Mouse (Mus musculus) spleen, postnatal 4 days (tissue): ENCODE data around the gene Pik3r5.

ENCODE experiments used
- DNase-seq, 2 experiments: peaks; one replicate each; pipeline ENCODE4 v3.0.0; 2022; ENCODE audit warnings: low spot score in 2 of 2

Pik3r5 gene

DNA sequence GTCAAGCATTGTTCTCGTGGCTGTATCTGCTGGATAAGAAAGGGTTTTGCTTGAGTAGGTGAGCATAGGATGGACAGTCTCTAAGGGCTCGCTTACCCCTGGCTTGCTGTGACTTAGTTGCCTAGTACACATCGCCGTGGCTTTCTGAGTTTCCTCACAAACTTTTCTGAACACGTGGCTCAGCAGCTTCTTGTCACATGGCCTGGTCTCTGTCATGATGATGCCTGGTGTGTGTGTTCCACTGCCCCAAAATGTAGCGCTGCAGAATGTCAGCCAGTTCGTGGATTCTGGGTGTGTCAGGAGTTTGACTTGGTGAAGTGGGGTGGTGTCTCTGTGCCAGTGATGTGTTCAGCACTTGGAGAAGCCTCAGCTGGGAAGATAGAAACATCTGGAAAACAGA lies 16.4 kb downstream of the Pik3r5 start:
- DNase-seq = no peak

DNA sequence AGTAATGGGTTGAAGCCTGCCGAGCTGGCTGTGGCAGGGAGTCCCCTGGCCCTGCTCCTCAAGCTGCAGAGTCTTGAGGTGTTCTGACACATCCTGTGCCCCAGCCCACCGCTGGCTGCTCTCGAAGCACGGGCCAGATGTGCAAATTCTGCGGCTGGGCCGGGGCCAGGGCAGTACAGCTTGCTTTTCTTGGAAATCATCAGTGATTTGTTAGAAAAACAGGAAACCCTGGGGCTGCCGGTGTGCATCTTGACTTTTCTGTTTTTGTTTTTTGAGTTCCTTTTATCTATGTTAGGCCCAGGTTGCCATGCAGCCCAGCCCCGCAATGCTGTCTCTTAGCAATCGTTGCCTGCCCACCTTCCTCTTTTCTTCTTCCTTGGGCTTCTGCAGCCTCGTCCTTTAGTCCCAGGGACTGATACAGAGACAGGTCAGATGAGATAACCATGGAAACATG lies 19.4 kb downstream of the Pik3r5 start:
- DNase-seq = peak in 1 of 2 experiments; percentile 43

DNA sequence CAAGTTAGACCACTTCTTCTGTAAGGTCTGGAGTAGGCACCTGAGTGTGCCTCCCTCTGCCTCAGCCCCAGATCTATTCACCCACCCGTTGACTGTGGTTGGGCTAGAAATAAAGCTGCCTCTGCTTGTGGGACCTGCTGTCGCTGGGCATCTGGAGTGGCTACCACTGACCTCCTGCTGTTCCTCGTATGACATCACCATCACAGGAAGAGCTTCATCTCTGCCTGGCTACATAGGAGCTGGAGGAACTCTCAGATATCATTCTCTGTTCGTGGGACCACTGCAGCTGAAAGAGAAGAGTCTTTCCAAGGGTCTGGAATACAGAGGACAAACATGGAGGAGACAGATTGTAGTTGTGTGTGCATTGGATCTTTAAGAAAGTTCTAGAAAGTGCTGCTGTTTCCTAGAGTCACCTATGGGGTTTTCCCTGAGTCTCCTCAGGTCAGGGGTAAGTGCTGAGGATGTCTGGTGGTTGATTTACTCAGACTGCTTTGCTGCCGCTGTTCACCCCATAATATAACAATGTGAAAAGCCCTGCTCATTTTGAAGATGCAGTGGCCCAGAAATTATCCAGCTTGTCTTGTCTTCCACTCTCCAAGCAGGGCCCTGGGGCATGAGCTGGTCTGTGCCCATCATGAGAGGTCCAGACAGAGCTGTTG lies 20.0 kb downstream of the Pik3r5 start:
- no peak for DNase-seq

DNA sequence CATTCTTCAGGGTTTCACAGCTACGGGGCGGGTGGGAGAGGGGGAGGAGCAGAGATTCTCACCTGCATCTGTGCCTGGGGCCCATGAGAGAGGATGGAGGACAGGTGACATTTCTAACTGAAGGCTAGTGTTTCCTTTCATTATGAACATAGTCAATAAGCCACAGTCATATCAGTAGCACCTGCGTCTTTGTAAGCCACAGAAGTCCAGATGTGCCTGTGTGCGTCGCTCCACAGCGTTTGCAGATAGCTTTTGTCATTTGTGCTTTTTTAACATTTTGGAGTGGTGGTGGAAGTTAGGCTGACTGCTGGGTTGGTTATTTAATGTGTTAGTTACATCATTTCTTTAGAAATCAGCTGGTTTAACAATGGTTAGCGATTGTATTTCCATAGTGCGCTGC lies 20.8 kb downstream of the Pik3r5 start:
- DNase-seq = no peak

DNA sequence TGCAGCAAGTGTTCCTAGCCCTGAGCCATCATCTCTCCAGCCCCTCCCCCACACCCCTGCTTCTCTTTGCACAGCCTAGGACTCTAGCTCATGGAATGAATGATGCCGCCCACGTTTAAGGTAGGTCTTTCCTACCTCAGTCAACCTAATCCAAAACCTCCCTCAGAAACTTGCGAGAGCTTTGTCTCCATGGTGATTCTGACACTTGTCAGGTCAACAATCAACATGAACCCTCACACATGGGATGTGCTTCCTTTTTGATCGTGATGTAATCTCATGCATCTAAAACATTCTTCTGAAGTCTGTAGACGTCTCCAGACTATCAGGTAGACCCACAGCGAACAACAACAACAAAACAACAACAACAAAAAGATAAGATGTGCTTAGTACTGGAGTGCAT lies 21.4 kb downstream of the Pik3r5 start:
- no peak for DNase-seq

DNA sequence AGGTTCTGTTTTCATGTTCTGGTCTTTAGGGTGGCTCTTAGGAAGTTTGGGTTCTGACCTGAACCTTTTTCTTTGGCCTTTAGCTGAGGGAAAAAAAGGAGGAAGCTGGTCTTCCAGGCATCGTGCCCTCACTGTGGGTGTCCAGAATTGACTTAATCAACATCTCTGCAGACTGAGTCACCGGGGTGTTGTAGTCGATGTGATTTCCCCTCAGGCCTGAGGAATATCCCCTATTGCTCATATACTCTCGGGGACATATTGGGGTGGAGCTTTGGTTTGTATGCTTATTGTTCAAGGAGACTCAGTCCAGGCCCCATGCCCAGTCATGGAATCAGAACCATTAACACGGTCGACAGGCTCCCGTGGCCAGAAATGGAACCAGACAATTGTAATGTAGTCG lies 26.2 kb downstream of the Pik3r5 start:
- no peak for DNase-seq

DNA sequence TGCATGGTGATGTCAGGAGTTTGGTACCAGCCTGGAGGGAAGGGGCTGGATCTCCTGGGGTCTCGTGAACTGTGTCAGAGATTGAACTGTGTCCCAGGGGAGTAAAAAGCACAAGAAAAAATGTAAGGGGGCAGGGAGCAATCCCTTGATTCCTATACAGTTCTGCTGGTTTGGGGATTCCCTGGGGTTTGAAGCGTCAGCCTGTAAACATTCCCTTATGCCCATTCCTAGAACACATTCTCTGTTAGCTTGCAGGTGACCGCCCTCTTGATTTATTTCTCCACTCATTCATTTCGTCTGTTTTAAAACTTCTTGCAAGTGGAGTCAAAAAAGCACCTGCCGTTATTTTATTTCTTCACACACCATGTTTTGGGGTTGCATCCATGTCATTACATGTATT lies 27.1 kb downstream of the Pik3r5 start:
- DNase-seq = no peak

DNA sequence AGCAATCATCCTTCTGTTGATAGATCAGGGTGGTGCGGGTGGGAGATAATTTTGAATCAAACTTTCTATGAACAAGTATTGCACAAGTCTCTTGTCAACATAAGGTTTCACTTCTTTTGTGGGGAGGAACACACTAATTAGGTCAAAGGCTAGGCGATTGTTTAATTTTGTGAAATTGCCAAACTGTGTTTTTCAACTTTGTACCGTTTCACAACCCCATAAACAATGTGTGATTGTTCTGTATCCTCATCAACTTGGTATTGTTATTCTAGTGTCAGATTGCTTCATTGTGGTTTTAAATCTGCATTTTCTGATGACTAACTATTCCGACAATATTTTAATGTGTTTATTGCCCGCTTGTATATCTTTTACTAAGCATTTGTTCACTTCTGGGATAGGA lies 27.6 kb downstream of the Pik3r5 start:
- DNase-seq = no peak

DNA sequence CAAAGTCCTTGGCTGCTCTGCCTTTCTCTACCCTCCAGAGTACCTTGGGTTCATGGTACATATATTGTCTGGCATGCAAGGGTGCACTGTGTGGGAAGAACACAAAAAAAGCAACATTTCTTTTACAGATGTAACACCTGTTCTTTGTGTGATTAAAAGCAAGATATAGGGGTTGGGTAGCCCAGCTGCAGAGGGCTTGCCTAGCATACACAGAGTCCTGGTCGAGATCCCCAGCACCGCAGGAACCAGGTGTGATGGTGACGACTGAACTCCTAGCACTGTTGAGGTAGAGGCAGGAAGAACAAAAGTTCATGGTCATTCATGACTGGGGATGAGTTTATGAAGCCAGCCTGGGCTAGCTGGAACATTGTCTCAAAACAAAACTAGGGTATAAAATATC lies 30.8 kb downstream of the Pik3r5 start:
- DNase-seq = no peak

DNA sequence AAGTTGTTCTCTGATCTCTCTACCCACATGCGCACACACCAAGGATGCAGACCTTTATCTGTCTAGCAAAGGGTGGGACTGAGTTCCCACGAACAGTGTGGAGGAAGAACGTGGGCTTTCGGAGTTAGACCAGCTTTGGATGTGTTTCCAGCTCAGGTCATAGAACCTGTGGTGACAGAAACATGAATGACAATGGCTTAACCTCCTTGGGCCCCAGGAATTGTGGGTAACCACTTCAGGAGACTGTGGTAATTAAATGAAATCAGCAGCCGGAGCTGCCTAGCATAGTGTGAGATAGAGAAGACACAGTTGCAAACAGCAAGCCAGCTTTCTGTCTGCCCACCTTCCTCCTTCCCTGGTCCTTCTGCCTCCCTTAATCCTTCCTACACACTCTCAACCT lies 32.3 kb downstream of the Pik3r5 start:
- DNase-seq = no peak

DNA sequence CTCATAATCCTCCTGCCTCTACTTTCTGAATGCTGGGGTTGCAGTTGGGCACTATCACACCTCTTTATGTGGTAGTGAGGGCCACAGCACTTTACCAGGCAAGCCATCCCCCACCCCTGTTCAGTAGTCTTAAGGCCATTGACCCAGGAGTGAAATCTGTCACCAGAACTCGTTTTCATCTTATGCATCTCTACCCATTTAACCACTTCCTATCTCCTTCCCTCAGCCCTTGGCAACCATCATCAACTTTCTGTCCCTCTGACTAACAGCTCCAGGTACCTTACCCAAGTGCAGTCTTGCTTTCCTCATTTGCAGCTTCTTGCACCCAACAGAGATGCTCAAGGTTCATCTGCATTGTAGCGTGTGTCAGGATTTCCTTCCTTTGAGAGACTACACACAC lies 33.2 kb downstream of the Pik3r5 start:
- DNase-seq = no peak

DNA sequence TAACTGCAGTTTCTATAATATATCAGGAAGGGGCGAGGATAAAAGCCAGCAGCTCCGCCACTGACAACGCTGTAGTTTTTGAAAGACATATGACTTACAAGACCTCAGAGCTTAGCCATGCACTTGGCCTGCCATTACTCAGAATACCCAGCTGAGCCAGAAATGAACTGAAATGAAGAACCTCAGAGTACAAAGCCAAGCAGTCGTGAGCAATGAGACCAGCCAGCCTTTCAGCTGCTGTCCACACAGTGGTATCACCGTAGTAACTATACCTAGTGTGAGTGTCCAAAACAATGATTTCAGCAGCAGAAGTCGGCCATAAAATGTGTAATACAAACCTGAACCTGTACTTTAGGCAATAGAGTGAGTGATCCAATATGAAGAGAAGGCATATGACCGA lies 35.5 kb downstream of the Pik3r5 start:
- no peak for DNase-seq

DNA sequence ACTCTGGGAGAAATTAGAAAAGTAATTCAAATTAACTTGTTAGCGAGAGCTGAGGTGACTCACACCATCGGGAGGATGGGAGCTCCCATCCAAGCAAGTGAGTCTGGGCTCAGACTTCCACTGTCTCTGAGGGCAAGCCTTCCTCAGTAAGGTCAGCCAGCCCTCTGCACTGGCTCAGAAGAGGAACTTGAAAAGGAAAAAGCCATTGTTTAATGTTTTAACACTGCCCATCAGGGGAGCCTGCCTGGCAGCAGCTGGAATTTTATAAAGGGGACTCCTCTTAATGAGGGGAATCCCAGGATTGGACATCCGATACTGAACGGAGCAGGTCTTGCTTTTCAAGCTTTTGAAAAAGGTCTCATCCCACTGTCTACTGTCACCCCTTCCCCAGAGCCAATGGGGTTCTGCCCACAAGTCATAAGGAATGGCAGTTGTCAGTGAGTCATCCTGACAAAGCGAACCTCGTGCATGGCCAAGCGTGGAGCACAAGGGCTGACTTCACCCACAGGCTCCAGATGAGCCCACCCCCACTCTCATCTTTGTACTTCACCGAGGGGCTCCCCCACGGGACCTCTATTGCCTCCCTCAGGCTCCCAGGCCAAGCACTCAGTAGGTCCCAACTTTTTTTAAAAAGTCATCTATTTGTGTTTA lies 36.2 kb downstream of the Pik3r5 start:
- no peak for DNase-seq

DNA sequence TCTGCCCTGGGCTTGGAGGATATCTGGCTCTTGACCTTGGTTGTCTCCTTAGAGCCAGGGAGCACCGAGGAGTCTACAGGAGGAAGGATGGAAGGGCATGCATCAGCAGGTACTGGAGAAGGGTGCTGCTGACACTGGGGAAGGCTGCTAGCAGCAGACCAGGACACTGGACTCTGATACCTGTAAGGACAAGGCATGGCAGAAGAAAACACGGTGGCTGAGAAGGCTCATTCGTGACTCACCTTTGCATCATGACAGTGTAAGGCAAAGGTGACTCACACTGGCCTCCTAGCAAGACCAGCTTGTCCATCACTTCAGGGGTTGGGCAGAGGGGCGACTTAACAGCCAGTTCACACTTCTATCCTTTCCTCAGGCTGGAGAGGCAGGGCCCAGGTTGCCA lies 37.0 kb downstream of the Pik3r5 start:
- no peak for DNase-seq

DNA sequence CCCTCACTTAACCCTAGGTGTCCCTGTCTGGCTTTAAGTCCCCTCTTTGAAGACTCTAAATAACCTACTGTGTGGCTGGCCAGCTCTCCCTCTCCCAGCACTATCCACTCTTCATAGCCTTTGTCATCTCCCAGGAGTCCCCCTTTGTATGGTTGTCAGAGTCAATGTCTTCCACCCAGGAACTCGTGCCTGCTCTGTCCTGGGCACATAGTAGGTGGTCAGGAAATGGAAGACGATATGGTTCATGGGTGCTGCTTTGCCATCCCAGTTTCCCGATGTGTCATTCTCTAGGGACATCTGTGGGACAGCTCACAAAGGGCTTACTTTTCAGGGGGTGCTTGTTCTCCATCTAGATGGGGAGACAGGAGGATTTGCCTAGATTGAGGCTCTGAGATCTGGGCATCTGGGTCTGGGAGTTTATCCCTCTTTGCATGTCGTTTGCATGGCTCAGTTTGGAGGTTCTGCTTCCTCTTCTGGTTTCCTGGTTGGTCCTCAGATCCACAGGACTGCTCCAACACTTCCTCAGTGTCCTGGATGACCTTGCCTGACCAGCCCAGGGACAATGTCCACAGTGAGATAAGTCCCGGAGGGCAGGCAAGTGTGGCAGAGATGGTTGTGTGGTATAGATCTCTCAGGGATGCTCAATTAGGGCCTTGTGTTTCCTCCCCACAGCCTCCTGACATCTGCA lies 40.4 kb downstream of the Pik3r5 start:
- no peak for DNase-seq

DNA sequence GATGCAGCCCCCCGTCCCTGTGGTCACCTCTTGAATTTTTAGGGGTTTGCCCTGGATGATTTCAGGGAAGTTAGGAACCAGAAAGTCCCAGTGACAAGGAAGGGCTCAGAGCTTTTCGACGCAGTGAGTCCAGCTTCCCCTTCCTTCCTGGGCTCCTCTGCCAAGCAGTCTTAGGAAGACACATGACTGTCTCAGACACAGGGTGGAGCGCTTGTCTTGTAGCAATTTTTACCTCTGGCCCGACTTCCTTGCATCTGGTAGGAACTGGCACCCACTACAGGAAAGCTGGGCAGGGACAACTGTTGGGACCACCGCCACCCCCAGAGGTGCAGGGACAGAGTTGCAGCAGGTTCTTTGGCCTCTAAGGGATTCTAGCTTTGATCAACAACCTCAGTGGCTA lies 42.7 kb downstream of the Pik3r5 start:
- DNase-seq = no peak

DNA sequence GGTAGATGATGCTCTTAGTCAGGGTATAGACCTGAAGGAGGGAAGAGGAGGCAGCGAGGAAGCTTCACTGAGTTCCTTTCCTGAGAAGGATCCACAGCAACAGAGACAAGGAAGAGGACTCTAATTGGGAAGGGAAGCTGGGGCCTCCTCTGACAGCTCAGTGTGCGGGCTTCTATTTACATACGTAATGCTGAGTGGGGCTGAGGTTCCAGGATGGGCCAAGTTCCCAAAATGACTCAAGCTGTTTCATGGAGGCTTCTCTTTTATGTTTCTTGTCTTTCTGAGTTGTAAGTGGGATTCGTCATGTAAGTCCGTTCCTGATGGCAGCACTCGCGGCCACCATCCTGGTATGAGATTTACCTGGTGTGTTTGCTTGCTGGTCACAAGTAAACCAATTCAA lies 43.8 kb downstream of the Pik3r5 start:
- no peak for DNase-seq

DNA sequence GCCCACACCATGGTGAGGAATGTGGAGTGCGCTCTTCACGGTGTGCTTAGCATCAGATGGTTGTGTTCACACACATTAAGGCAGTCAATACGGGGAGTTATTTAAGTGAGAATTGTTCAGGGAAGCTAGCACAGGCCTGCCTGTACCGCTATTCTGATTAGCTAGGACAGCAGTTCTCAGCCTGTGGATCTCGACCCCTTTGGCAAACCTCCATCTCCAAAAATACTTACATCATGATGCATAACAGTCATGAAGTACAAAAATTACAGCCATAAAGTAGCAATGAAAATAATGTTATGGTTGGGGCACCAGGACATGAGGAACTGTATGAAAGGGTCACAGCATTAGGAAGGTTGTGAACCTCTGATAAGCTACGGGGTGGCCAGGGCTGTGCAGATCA lies 45.7 kb downstream of the Pik3r5 start:
- DNase-seq = no peak

DNA sequence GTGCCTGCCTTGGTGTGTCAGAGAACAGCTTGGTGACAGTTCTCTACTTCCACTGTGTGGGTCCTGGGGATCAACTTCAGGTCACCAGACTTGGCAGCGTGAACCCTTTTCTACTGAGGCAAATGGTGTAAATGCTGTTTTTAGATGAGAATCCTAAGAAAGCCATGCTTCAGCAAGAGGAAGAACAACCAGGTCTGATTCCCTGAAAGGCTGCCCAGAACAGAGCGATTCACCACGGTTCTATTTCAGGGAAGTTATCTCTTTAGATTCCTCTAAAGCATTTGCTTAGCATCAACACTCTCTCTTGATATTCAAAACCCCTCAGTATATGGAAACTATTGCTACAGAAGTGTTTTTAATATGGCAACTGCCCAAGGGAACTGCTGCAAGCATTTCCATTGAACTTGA lies 46.7 kb downstream of the Pik3r5 start:
- no peak for DNase-seq

DNA sequence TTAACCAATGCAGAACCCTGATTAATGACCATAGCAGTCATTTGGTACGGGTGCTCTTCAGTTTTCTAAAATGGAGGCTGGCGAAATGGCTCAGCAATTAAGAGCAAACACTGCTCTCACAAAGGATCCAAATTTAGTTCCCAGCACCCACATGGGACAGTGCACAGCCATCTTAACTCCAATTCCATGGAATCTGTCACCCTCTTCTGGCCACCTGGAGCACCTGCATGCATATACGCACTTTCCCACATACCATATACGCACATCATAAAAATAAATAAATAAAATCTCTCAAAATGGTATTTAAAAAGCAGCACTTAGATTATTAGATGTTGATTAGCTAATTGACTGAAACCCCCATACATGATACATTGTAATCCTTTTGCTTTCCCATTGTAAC lies 48.7 kb downstream of the Pik3r5 start:
- no peak for DNase-seq

DNA sequence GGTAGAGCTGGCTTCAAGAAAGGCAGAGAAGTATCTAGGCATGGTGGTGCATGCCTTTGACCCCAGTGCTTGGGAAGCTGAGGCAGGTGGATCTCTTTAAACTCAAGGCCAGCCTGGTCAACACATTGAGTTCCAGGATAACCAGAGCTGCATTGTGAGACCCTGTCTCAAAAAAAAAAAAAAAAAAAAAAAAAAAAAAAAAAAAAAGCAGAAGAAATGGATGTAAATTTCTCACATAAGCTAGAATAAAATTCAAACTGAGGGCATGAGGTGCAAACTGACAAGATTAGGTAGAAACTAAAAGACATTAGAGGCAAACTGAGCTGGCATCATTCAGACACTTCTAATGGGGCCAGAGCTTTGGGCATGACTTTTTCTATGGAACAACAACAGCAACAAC lies 50.1 kb downstream of the Pik3r5 start:
- no peak for DNase-seq

DNA sequence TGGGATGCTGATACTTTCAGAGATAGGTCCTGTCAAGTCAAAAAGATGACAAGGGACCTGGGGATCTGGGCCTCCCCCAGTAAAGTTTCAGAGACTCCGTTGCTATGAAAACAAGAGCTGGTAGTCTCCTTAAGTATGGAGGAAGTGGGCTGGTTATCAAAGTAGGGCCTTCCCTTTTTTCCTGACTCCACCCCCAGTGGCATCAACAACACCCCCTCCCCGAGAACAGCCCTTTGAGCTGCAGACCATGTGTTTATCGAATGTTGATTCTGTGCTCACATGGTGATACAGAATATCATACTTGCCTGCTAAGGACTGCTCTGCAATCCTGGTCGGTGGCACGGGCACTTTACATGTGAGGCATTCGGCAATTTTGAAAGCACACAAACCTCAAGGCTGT lies 51.3 kb downstream of the Pik3r5 start:
- DNase-seq = no peak

DNA sequence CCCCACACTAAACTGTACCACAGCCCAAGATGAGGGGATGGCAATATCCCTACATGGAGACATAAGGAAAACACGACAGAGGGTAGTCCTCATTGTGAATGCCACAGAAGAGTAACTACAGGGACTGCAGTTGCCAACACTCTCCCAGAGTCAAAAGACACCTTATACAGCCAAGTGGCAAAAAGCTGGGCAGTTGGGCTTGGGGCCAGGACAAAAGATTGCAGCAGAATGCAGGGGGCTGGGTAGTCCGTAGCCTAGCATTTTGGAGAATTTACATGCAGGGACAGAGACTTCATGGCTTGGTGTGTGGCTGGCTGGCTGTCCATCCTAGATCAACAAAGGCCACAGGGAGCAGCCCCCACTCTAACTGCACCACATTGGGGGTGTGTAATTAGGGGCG lies 52.5 kb downstream of the Pik3r5 start:
- DNase-seq = no peak
